Mouse (Mus musculus): ENCODE results near the gene Gm45785.

DNA sequence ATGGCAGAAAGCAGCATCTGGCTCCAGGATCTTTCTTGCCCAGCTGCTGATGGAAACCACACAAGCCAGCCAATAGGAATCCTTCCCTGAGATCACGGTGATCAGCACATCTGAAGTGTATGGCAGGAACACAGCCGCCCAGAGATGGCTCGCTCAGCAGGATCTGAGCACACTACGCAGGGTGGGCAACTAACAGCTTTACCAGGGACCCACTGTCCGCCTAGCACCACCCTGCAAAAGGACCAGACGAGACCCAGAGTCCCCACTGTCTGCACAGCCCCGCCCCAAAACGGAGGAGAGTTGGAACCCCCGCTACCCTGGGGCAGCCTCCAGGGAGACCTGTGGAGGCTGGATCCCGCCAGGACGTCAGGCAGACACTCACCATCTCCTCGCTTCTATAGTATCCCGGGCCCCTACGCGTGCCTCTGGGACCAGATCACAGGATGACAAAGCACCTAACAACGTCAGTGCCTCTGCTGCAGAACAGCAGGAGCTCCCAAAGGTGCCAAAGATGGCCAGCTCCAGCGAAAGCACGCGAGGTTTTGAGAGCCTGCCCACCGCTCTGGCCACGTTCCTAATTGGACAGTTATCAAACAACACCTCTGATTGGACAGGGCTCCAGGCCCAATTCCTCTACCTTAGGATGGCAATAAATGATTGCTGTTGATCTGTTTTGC lies 34.3 kb downstream of the Gm45785 start, which contains the start of gene Zfp941:
- TF ChIP-seq CTCF (IDR thresholded peaks at IDR 0.05; ENCODE audit: borderline replicate concordance, insufficient read depth, low read length) (no peak), POLR2A (IDR thresholded peaks at IDR 0.05; ENCODE audit: low read depth, low read length) (peak; percentile 56)
